Mouse (Mus musculus) liver, postnatal 0 days (tissue): ENCODE data around the gene 1700030K09Rik. TPM values are rescaled to one million over a fixed set of nuclear protein-coding genes. Genes with fewer than 3 reads are reported as not detected.

ENCODE experiments used
- ATAC-seq: fragments of 200-750 bp; cut with Nextera tagmentation; 2 replicates; pipeline ENCODE4 v1.8.0; 2017; ENCODE audit warnings: mild to moderate bottlenecking, moderate library complexity
- DNase-seq: peaks from one replicate; pipeline ENCODE4 v3.0.0-alpha.2; 2016
- H3K27ac ChIP-seq: fragments of 300-500 bp; sonication (generic); 2 replicates; pipeline ENCODE4 v1.5.1; 2014; ENCODE audit warnings: antibody characterized with exemption, moderate library complexity, mild to moderate bottlenecking, low read depth
- H3K27me3 ChIP-seq: fragments of 300-500 bp; sonication (generic); 2 replicates; pipeline ENCODE4 v1.6.1; 2014; ENCODE audit warnings: low read length, control low read depth, mixed read lengths; ENCODE audit not compliant: insufficient read depth
- H3K36me3 ChIP-seq: fragments of 300-500 bp; sonication (generic); replicated peaks from 2 replicates; pipeline ENCODE4 v1.6.1; 2014; ENCODE audit warnings: mild to moderate bottlenecking, control low read depth, low read length, moderate library complexity, mixed read lengths; ENCODE audit not compliant: insufficient read depth
- H3K4me1 ChIP-seq: fragments of 300-500 bp; sonication (generic); 2 replicates; pipeline ENCODE4 v1.6.1; 2014; ENCODE audit warnings: antibody characterized with exemption, mild to moderate bottlenecking, control low read depth; ENCODE audit not compliant: insufficient read depth
- H3K4me2 ChIP-seq: fragments of 300-500 bp; sonication (generic); 2 replicates; pipeline ENCODE4 v1.6.1; 2014; ENCODE audit warnings: low read depth, mild to moderate bottlenecking, low read length, moderate library complexity, mixed read lengths
- H3K4me3 ChIP-seq: fragments of 300-500 bp; sonication (generic); 2 replicates; pipeline ENCODE4 v1.5.1; 2014; ENCODE audit warnings: low read depth, low read length
- H3K9ac ChIP-seq: fragments of 300-500 bp; sonication (generic); replicated peaks from 2 replicates; pipeline ENCODE4 v1.6.1; 2014; ENCODE audit warnings: mild to moderate bottlenecking, moderate library complexity
- H3K9me3 ChIP-seq: fragments of 300-500 bp; sonication (generic); 2 replicates; pipeline ENCODE4 v1.6.1; 2016; ENCODE audit warnings: mild to moderate bottlenecking, control low read depth, low read length, mixed read lengths
- CTCF ChIP-seq: sonication (generic); IDR thresholded peaks from 2 replicates; pipeline ENCODE4 v1.5.1; 2016; ENCODE audit warnings: antibody characterized with exemption, low read depth
- EP300 ChIP-seq: IDR thresholded peaks from 2 replicates; pipeline ENCODE4 v1.6.1; 2016; ENCODE audit warnings: antibody characterized with exemption, low read depth, mild to moderate bottlenecking
- WGBS: fragments of 180-500 bp; shearing (Covaris S2); extraction: QIAGEN DNeasy Blood & Tissue Kit; methylation state at CpG from one replicate; pipeline ENCODE4 v1.1.7; 2014; ENCODE audit not compliant: insufficient replicate concordance; 5-methylcytosine and 5-hydroxymethylcytosine counted together
- microRNA-seq: library from miRNA; unstranded; fragments of <30 nt; microRNA quantifications from one replicate; pipeline ENCODE4, GENCODE M21; 2016
- polyA plus RNA-seq: library from polyadenylated mRNA; unstranded; fragments of >200 nt; fragmentation: Nextera tagmentation; extraction: Ambion mirVana; gene quantifications from 2 replicates; pipeline ENCODE4 v1.2.1, GENCODE M21; 2015

The 1700030K09Rik gene
- polyA plus RNA-seq, 1 experiment from 2014 or later = 2.2 TPM

DNA sequence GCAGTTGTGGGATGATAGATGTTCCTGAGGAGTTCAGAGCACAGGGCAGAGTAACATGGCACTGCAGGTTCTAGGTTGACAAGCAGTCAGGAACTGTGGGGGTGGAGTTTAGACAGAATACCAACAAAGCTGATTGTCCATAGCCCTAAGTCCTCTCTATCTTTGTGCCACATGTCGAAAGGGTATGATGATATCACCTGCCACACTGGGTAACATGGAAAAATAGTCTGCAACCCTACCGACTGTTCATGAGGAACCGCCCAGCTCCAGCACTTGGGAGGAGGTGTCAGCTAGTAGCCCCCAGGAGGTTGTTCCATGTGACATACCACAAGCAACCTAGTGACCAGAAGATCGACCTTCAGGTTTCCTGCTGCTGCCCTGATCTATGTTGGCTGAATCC lies 54.8 kb downstream of the 1700030K09Rik start:
- no peaks in the 10 kb centered on the region for H3K9me3 ChIP-seq
- DNase-seq (no peak), ATAC-seq (no peak; the same call in 1 of the 2 replicates)
- H3K4me1 ChIP-seq = peaks cover 16% of the 10 kb centered on the region
- WGBS = 59% methylated on average over 4 of the region's 4 CpGs
- H3K4me3 ChIP-seq = no peak overlapping the region
- H3K4me2 ChIP-seq = no peak overlapping the region
- H3K27ac ChIP-seq = no peak overlapping the region
- H3K27me3 ChIP-seq = no peaks in the 10 kb centered on the region
- TF ChIP-seq EP300 (no peak), CTCF (no peak)
- H3K9ac ChIP-seq = no peak overlapping the region
- peaks cover 22% of the 10 kb centered on the region for H3K36me3 ChIP-seq

- ATAC-seq (no peak), DNase-seq (no peak)
- Histone ChIP-seq H3K27me3 (no peaks in the 10 kb centered on the region), H3K4me1 (peaks cover 19% of the 10 kb centered on the region), H3K9ac (no peak overlapping the region), H3K4me2 (no peak overlapping the region), H3K27ac (no peak overlapping the region), H3K4me3 (no peak overlapping the region), H3K36me3 (peaks cover 20% of the 10 kb centered on the region), H3K9me3 (no peaks in the 10 kb centered on the region)
- TF ChIP-seq CTCF = no peak
- TF ChIP-seq EP300 = no peak
- 84% methylated on average over 2 of the region's 2 CpGs for WGBS
Observed at GRCm38 (mm10) chr8:72499521-72500284, 56.0 kb downstream of the 1700030K09Rik start.

DNA sequence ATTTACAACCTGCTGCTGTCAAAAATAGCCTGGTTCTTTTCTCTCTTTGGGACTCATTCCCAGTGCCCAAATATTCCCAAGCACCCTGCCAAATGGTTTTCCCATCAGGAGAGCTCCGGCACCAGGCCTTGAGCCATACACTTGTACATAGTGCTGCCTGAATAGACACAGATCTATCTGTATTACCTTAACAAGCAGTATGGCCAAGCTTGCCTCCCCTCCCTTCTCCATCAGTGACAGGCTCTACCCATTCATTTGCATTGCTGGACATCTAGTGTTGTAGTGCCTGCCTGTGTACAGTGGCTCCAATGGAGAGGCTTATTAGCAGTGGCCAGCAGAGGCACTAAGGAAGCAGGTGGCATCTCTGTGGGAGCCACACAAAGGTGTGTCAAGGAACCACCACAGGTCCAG lies 56.8 kb downstream of the 1700030K09Rik start:
- H3K27me3 ChIP-seq = no peaks in the 10 kb centered on the region
- H3K4me1 ChIP-seq = peaks cover 25% of the 10 kb centered on the region
- no peak overlapping the region for H3K4me3 ChIP-seq
- 81% methylated on average over 1 of the region's 1 CpGs for WGBS
- DNase-seq (no peak), ATAC-seq (no peak)
- H3K4me2 ChIP-seq = no peak overlapping the region
- TF ChIP-seq CTCF (no peak), EP300 (no peak)
- H3K27ac ChIP-seq = no peak overlapping the region
- peaks cover 14% of the 10 kb centered on the region for H3K36me3 ChIP-seq
- H3K9me3 ChIP-seq = no peaks in the 10 kb centered on the region
- H3K9ac ChIP-seq = no peak overlapping the region

- no peak for DNase-seq
- Histone ChIP-seq H3K36me3 (no peaks in the 10 kb centered on the region), H3K4me2 (no peak overlapping the region), H3K27ac (no peak overlapping the region), H3K9ac (no peak overlapping the region), H3K4me1 (peaks cover 52% of the 10 kb centered on the region), H3K27me3 (no peaks in the 10 kb centered on the region), H3K9me3 (no peaks in the 10 kb centered on the region), H3K4me3 (no peak overlapping the region)
- no peak for ATAC-seq
- TF ChIP-seq EP300 (no peak), CTCF (no peak)
Observed at GRCm38 (mm10) chr8:72504137-72504536, 60.5 kb downstream of the 1700030K09Rik start.

GRCm38 (mm10) chr8:72504637-72505314 lies 61.1 kb downstream of the 1700030K09Rik start:
- no peak for DNase-seq
- peak; percentile 33; the same call in 1 of the 2 replicates for ATAC-seq
- Histone ChIP-seq H3K27me3 (no peaks in the 10 kb centered on the region), H3K4me1 (peaks cover 56% of the 10 kb centered on the region), H3K36me3 (no peaks in the 10 kb centered on the region), H3K4me2 (no peak overlapping the region), H3K9me3 (no peaks in the 10 kb centered on the region), H3K27ac (no peak overlapping the region), H3K4me3 (no peak overlapping the region), H3K9ac (no peak overlapping the region; the same call in 1 of the 2 replicates)
- TF ChIP-seq EP300 = no peak
- 0 out of 2 replicates have a peak, but pooled peaks have one; percentile 9 for TF ChIP-seq CTCF

DNA sequence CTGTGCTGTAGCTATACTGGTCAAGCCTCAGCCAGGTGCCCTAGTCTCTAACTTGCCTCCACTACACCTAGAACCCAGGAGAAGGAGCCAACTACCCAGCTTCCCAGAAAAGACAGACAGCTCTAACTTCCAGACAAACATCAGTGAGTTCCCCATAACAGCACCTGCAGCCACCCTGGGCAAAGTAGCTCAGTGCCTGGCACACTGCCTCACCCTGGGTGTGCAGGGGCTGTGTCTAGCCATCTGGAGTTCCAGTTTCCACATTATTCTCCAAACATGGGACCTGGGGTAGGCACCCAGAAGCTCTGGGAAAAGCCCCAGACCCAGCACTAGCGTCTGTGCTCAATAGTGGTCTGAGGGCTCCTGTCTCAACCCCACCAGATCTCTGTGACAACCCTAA lies 63.8 kb downstream of the 1700030K09Rik start:
- H3K9ac ChIP-seq = no peak overlapping the region
- ATAC-seq = no peak
- WGBS = 86% methylated on average over 1 of the region's 1 CpGs
- DNase-seq = no peak
- no peaks in the 10 kb centered on the region for H3K27me3 ChIP-seq
- H3K4me3 ChIP-seq = no peak overlapping the region
- H3K9me3 ChIP-seq = no peaks in the 10 kb centered on the region
- TF ChIP-seq CTCF = no peak
- no peak for TF ChIP-seq EP300
- no peak overlapping the region for H3K4me2 ChIP-seq
- H3K36me3 ChIP-seq = no peaks in the 10 kb centered on the region
- H3K27ac ChIP-seq = no peak overlapping the region; the same call in 1 of the 2 replicates
- H3K4me1 ChIP-seq = peaks cover 56% of the 10 kb centered on the region

Small RNAs within 50 kb of the gene (microRNA-seq; reads per million reads assigned to microRNA genes)
- gene Mir7068 = not detected

Other genes starting within 250 kb of the 1700030K09Rik start
- not detected in 2 replicates for gene Cib3, start 231.0 kb upstream of the 1700030K09Rik start, polyA plus RNA-seq
- not detected in 2 replicates for gene Gm11034, start 230.2 kb upstream of the 1700030K09Rik start, polyA plus RNA-seq
- 27.5 and 28.4 TPM in 2 replicates for gene Fam32a, start 224.2 kb upstream of the 1700030K09Rik start, polyA plus RNA-seq
- gene Ap1m1, start 203.9 kb upstream of the 1700030K09Rik start, polyA plus RNA-seq = 40.7 and 41.7 TPM in 2 replicates
- 6.3 and 6.4 TPM in 2 replicates for gene Gm10282, start 138.6 kb upstream of the 1700030K09Rik start, polyA plus RNA-seq
- gene Klf2, start 124.8 kb upstream of the 1700030K09Rik start, polyA plus RNA-seq = 5.6 and 7.4 TPM in 2 replicates
- 9.3 and 10.1 TPM in 2 replicates for gene Eps15l1, start 22.4 kb upstream of the 1700030K09Rik start, polyA plus RNA-seq
- gene Calr3, start within 50 bp of the 1700030K09Rik start, polyA plus RNA-seq = 0.46 and 0.72 TPM in 2 replicates
- 9.2 and 11.2 TPM in 2 replicates for gene Cherp, start 31.3 kb downstream of the 1700030K09Rik start, polyA plus RNA-seq
- gene Slc35e1, start 48.7 kb downstream of the 1700030K09Rik start, polyA plus RNA-seq = 5.8 and 6.0 TPM in 2 replicates
- gene Med26, start 104.4 kb downstream of the 1700030K09Rik start, polyA plus RNA-seq = 4.9 TPM in 2 replicates
- gene Smim7, start 127.2 kb downstream of the 1700030K09Rik start, polyA plus RNA-seq = 56.1 and 59.3 TPM in 2 replicates
- 2.3 and 5.8 TPM in 2 replicates for gene Tmem38a, start 128.2 kb downstream of the 1700030K09Rik start, polyA plus RNA-seq
- not detected in 2 replicates for gene Nwd1, start 202.8 kb downstream of the 1700030K09Rik start, polyA plus RNA-seq